In the genomic region with DNA sequence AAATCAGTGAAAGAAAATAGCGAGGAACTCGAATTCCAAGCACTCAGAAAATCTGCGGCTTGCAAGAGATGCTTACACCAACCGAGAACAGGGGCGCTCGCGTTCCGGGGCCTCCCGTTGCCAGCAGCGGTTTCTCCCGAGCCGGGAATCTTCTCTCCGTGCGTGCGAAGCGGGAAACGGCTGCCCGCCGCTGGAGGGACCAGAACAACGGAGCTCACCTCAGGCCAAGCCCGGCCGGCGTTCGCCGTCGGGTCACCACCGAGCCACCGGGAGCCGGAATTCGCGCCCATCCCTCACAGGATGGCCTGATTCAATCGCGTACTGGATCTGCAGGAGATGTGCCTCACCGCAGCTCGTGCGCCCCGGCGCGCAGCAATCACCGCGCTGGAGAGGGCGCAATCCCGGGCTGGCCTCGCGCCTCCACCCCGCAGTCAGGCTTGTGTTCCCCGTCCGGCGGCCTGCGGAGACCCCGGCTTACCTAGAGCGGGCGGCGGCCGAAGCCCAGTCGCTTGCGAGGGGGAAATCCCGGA, we compare ENCODE assay signal across 8 mouse cellular contexts. TPM values are rescaled to one million over a fixed set of nuclear protein-coding genes. Genes with fewer than 3 reads are reported as not detected.
DNase-seq lines count a peak whose midpoint lies in the region; ATAC-seq and TF ChIP-seq lines count a peak whose summit lies in the region.

No protein-coding gene starts in this region.

- TF ChIP-seq CTCF in G1E (IDR thresholded peaks at IDR 0.05; ENCODE audit: low read depth, low read length) = no peak

- H3K4me1 ChIP-seq in G1E (ENCODE audit: insufficient read depth, low read depth, low read length) = peaks cover 28% of the 10 kb centered on the region
- peaks cover 46% of the 10 kb centered on the region for H3K4me1 ChIP-seq in heart, embryonic 12.5 days (replicated peaks)
- peaks cover 64% of the 10 kb centered on the region for H3K4me1 ChIP-seq in limb, embryonic 10.5 days
- H3K4me1 ChIP-seq in midbrain, embryonic 16.5 days (ENCODE audit: control insufficient read depth, insufficient read depth, low read length) = peaks cover 47% of the 10 kb centered on the region

- H3K27me3 ChIP-seq in G1E (ENCODE audit: insufficient read depth, low read length) = peaks cover 73% of the 10 kb centered on the region
- H3K27me3 ChIP-seq in heart, embryonic 12.5 days (replicated peaks) = no peaks in the 10 kb centered on the region
- no peaks in the 10 kb centered on the region for H3K27me3 ChIP-seq in limb, embryonic 10.5 days (ENCODE audit: low read depth, poor library complexity, severe bottlenecking)
- no peaks in the 10 kb centered on the region for H3K27me3 ChIP-seq in midbrain, embryonic 16.5 days (ENCODE audit: control insufficient read depth, insufficient read depth, low read depth, low read length)

- H3K4me3 ChIP-seq in G1E (ENCODE audit: low read depth, low read length) = peak overlapping the region; percentile 74
- H3K4me3 ChIP-seq in heart, embryonic 12.5 days = peak overlapping the region; percentile 98
- H3K4me3 ChIP-seq in limb, embryonic 10.5 days = peak overlapping the region; percentile 96
- peak overlapping the region; percentile 63 for H3K4me3 ChIP-seq in midbrain, embryonic 16.5 days (ENCODE audit: low read depth, low read length)

- peaks cover 34% of the 10 kb centered on the region for H3K9me3 ChIP-seq in G1E (replicated peaks)
- no peaks in the 10 kb centered on the region for H3K9me3 ChIP-seq in heart, embryonic 12.5 days (replicated peaks)
- H3K9me3 ChIP-seq in limb, embryonic 10.5 days (replicated peaks) = no peaks in the 10 kb centered on the region
- H3K9me3 ChIP-seq in midbrain, embryonic 16.5 days (replicated peaks; ENCODE audit: control insufficient read depth, low read length, poor library complexity, severe bottlenecking) = no peaks in the 10 kb centered on the region

- under 1% methylated on average over 58 of the region's 58 CpGs for WGBS in heart, embryonic 12.5 days
- WGBS in limb, embryonic 10.5 days = under 1% methylated on average over 58 of the region's 58 CpGs
- WGBS in midbrain, embryonic 16.5 days = under 1% methylated on average over 58 of the region's 58 CpGs

- H3K36me3 ChIP-seq in G1E (replicated peaks) = no peaks in the 10 kb centered on the region
- no peaks in the 10 kb centered on the region for H3K36me3 ChIP-seq in heart, embryonic 12.5 days
- H3K36me3 ChIP-seq in limb, embryonic 10.5 days = no peaks in the 10 kb centered on the region
- H3K36me3 ChIP-seq in midbrain, embryonic 16.5 days (ENCODE audit: control insufficient read depth, insufficient read depth, low read length) = no peaks in the 10 kb centered on the region

- peak overlapping the region; percentile 95 for H3K4me2 ChIP-seq in heart, embryonic 12.5 days
- H3K4me2 ChIP-seq in midbrain, embryonic 16.5 days (ENCODE audit: low read length) = peak overlapping the region; percentile 88

- peak overlapping the region; percentile 99 for H3K9ac ChIP-seq in heart, embryonic 12.5 days
- peak overlapping the region; percentile 94 for H3K9ac ChIP-seq in midbrain, embryonic 16.5 days (ENCODE audit: low read depth, low read length)

- DNase-seq in layer of hippocampus, postnatal 25 days (ENCODE audit: extremely low spot score in 1 of 2, low spot score in 1 of 2) = peak; percentile 67
- no peak for DNase-seq in layer of hippocampus, adult 9-10 months (ENCODE audit: low spot score)
- no peak for DNase-seq in G1E (ENCODE audit: low spot score)
- peak; percentile 10 for DNase-seq in c-Kit-positive CD71-positive TER-119-negative erythroid progenitor cells, embryonic 14.5 days (ENCODE audit: low read depth)
- peak; percentile 84 for DNase-seq in limb, embryonic 10.5 days (ENCODE audit: low spot score)
- DNase-seq in Muller cell, postnatal 12 days (ENCODE audit: inconsistent ontology term) = no peak

- peak overlapping the region; percentile 96 for H3K27ac ChIP-seq in heart, embryonic 12.5 days (ENCODE audit: poor library complexity, severe bottlenecking)
- H3K27ac ChIP-seq in limb, embryonic 10.5 days = peak overlapping the region; percentile 100
- peak overlapping the region; percentile 96 for H3K27ac ChIP-seq in midbrain, embryonic 16.5 days (ENCODE audit: low read length)

- ATAC-seq in G1E (ENCODE audit: extremely low read depth, insufficient number of reproducible peaks, low FRiP score, poor library complexity, severe bottlenecking) = no peak
- ATAC-seq in heart, embryonic 12.5 days (ENCODE audit: insufficient number of reproducible peaks, low FRiP score) = no peak
- ATAC-seq in midbrain, embryonic 16.5 days = peak; percentile 3; the same call in 1 of the 2 replicates

RNA-seq across cellular contexts. Expression of a gene that starts 1.8 kb away (rescaled TPM):
- total RNA-seq in layer of hippocampus, postnatal 25 days (2021) = 10 to 100 TPM; 17.7 to 22.6 TPM
- total RNA-seq in G1E (2014; fragmentation: Nextera tagmentation) (0.10 TPM in 1 of 2 replicates, not detected in the other), G1E (2017) (0.05 and 0.12 TPM in 2 replicates)
- 0.42 and 0.50 TPM in 2 replicates for polyA plus RNA-seq in G1E (2012)
- 6.5 and 7.6 TPM in 2 replicates for polyA plus RNA-seq in heart, embryonic 12.5 days (2016; fragmentation: Nextera tagmentation; extraction: Ambion mirVana)
- 19.9 and 20.3 TPM in 2 replicates for polyA plus RNA-seq in limb, embryonic 10.5 days (2016; fragmentation: Nextera tagmentation; extraction: Ambion mirVana)
- polyA plus RNA-seq in midbrain, embryonic 16.5 days (2015; fragmentation: Nextera tagmentation; extraction: Ambion mirVana) = 9.7 and 13.7 TPM in 2 replicates

Comparison
In these comparisons a context has a peak if more than half of its experiments do, and no peak if none do; other contexts are left out.
1. DNase-seq: peak in layer of hippocampus, postnatal 25 days (2 of 2), c-Kit-positive CD71-positive TER-119-negative erythroid progenitor cells, embryonic 14.5 days (single experiment) and limb, embryonic 10.5 days (single experiment); none in layer of hippocampus, adult 9-10 months (single experiment), G1E (single experiment) and Muller cell, postnatal 12 days (single experiment).
2. Peak in every context shown above with its lines, with median percentiles within 50 percentile points of each other: H3K4me3 ChIP-seq and H3K27ac ChIP-seq.